Mouse (Mus musculus) naive thymus-derived CD4-positive, alpha-beta T cell, adult 2 months (primary cell): ENCODE data around the gene Pigk.

Experiments
- DNase-seq: peaks from one replicate; pipeline ENCODE4 v3.0.0-alpha.2; 2011; ENCODE audit warnings: low read depth

Pigk gene

GRCm38 (mm10) chr3:152733011-152733410 lies 19.1 kb downstream of the Pigk start:
- no peak for DNase-seq

DNA sequence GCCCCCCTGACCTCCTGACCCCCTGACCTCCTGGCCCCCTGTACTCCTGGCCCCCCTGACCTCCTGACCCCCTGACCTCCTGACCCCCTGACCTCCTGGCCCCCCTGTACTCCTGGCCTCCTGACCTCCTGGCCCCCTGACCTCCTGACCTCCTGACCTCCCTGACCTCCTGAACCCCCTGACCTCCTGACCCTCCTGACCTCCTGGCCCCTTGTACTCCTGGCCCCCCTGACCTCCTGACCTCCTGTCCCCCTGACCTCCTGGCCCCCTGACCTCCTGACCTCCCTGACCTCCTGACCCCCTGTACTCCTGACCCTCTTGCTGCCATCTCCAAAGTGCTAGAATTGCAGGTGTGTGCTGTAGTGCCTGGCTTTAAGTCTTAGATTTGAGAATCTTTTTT lies 19.6 kb downstream of the Pigk start:
- DNase-seq, result no peak

- DNase-seq, result no peak
Observed at GRCm38 (mm10) chr3:152734100-152734499, 20.2 kb downstream of the Pigk start.

DNA sequence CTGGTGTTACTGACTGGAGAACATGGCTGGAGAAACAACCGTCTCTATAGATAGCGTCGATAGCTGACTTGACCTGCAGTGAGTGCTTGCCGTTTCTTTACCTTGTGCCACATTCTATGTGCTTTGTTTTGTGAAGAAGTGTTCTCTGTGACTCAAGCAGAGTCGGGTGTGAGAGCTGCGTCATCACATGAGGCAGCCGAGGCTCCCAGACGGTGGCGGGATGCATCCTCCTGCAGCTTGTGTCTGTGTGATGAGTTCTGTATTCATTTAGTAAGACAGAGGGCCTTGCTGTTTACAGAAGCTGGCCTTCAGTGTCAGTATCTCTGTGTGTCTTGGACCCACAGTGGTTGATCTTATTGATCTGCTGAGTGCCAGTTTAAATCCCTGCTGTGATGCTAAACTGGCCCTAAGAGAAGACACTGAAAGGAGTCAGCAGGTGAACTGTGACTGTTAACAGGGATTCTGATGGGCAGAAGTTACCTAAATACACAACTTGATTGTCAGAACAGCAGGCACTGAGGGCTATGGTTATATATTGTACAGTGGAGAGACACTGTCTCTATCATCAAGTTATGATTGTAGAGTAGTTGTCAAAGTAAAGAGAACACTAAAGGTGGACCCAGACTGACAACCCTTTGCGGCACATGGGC lies 21.8 kb downstream of the Pigk start:
- DNase-seq, result no peak

- no peak for DNase-seq
Observed at GRCm38 (mm10) chr3:152744301-152744700, 30.4 kb downstream of the Pigk start.

GRCm38 (mm10) chr3:152745611-152746010 lies 31.7 kb downstream of the Pigk start:
- no peak for DNase-seq

- DNase-seq, result peak; percentile 70
Observed at GRCm38 (mm10) chr3:152749461-152749871, 35.6 kb downstream of the Pigk start.

DNA sequence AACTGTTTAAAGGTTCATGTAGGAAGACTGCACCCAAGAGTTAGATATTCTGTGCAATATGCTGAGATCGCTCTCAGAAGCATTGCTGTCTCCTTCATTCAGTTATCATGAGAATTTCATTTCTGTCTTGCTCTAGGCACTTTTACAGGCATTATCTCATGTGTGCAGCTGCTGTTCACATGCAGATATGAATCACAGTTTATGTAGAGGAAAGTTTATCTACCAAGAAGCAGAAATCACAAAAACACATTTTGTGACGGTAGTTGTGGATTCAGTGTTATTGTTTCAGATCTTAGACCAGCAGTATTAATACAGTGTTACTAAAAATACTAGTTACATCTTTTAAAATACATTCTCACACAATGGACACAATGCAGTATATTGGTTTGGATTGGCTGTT lies 36.0 kb downstream of the Pigk start:
- DNase-seq, result no peak

DNA sequence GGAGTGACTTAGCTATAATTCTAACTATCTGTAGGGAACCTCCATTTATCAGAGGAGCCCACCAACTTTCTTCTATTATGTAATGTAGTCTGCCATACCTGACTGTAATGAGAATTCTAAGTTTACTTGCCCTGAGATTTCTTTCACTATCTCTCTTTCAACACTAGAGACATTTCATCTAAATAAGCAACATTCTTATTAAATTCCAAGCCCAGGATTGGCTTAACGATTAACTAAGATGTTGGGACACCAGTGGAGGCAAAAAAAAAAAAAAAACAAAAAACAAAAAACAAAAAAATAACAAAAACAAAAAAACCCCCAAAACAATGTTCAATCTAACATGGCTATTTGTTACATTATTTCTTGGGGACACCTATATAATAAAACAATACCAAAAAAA lies 39.0 kb downstream of the Pigk start:
- no peak for DNase-seq

DNA sequence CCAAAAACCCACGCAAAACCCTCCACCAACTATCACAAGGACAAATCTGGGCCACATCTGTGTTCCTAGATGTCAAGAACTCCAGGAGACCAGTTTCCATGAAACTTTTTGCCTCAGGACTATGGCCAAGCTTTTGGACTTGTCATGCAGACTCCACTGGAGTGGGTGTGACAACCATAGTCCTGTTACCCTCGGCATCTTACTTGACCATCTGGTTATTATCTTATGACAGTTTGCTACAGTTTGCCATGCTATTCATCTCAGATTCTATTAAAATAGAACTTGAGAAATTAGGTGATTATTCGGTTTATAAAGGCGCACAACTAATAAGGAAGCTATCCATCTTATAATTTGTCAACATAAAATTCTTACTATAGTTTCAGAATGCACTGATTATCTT lies 39.4 kb downstream of the Pigk start:
- no peak for DNase-seq

DNA sequence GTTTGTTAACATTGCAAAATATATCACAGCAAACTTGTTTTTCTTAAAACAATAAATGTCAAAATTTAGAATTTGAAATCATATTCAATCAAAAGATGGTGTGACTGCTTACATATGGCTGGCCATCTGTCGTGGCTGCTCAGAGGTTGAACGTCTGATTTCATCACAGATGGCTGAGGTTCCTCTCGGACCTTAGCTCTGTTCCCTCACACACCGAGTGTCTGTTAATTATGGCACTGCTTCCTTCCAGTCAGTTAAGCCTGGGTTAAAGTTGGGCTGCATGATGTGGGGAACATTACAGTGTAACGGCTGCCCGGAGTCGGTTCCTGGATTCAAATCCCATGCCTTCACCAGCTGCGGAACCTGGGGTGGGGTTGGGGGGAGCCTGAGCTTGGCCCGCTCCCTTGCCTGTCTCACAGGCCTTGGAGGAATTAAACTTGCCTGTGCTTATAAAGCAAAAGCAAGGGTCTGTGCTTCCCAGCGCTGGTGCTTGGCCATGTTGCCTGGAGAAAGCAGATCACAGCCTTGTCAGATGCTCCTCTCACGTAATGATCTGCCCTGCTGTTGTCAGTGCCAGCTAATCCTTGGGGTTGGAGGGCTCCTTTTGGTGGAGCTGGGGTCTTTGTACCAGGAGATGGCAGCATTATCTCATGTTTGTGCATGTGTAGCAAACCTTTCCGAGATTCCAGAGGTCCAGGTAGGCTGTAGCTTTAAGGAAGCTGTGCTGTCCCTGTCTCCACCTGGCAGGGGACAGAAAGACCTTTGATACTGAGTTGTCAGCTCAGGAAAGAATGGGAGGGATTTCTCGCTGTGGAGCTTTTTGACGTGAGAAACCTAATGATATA lies 40.2 kb downstream of the Pigk start:
- no peak for DNase-seq

DNA sequence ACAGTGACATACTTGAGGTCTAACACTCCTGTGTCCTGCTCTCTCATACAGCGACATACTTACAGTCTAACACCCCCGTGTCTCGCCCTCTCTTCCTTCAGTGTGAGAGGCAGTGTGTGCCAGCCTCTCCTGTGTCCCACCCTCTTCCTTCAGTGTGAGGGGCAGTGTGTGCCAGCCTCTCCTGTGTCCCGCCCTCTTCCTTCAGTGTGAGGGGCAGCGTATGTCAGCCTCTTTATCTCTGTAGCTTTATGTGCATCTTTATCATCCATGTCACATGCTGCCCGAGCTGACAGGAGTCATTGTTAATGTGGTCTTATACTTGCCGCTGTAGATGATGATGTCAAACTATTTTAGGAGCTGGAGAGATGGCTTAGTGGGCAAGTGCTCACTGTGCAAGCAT lies 41.6 kb downstream of the Pigk start:
- no peak for DNase-seq

DNA sequence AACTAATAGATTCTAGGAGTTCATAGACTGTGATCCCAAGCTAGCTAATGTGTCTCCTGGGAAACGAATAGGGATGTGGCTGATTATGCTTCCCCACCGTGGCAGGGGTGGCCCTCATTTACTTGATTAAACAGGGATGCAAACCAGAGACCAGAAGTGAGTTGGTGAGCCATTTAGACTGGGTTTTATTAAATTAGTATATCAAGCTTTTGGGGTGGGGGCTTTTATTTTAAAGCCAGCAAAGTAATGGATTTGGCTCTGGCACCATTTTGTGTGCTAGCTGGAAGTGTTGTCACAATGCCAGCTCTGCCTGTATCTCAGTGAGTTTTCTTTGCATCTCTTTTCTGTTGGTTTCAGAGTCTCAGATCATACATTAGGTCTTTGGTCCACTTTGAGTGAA lies 43.0 kb downstream of the Pigk start:
- no peak for DNase-seq

DNA sequence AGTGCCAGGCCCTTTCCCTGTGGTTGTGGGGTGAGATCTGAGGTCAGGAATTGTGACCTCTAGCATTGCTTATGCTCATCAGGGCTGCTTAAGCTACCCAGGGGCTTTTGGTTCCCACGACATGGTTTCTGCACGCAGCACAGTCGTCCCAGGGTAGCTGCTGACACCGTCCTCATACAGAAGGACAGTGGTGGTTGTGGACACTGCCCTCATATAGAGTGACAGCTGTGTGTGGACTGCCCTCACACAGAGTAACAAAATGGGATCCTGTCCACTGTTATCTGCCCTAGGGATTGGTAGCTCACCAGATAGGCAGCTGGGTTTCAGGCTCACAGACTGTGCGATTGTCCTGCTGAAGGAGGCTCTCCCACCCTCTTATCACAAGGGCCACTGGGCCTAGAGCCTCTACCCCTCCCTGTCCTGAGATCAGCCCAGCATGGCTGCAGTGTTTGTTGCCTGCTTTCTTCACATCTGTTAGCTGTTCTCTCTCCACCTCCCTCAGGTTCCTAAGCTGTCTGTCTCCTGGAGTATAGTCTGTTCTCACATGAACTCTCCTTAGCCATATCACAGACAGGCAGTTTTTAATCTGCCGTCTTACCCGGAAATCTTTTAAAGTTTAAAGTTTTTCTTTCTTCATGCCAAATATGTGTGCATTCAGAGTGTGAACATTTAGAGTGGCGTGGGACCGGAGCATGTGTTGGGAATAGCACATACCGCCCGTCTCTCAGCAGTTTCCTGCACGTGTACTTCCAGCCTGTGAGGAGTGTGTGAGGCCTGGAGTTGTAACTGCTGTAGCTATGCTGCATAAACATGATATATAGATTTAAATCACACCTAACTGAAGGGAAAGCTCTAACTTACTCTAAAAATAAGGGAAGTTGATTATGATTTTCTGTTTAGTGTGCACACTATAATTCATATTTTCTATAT lies 43.8 kb downstream of the Pigk start:
- DNase-seq, result no peak

- DNase-seq, result no peak
Observed at GRCm38 (mm10) chr3:152758500-152759032, 44.7 kb downstream of the Pigk start.

DNA sequence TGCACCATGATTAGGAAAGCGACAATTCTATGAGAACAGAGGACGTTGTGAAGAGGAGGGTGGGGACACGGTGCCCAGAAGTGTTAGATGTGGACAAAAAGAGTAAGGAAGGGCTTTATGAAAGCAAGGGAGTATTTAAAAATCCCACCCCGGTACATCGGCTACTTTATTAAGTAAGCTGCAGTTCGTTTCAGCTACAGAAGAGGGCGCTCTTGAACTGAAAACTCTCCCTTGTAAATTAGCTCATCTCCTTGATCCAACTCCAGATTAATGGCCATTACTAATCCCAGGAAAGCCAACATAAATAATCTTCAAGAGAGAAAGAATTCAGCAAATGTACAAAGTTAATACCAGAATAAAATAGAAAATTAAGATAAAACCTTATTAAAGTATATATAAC lies 47.2 kb downstream of the Pigk start:
- DNase-seq, result peak; percentile 70

- DNase-seq, result peak; percentile 35
Observed at GRCm38 (mm10) chr3:152761661-152762060, 47.8 kb downstream of the Pigk start.

GRCm38 (mm10) chr3:152762302-152762701 lies 48.4 kb downstream of the Pigk start:
- DNase-seq, result no peak

GRCm38 (mm10) chr3:152763139-152763882 lies 49.4 kb downstream of the Pigk start:
- DNase-seq, result peak; percentile 49

- DNase-seq, result no peak
Observed at GRCm38 (mm10) chr3:152764516-152765312, 50.8 kb downstream of the Pigk start.

GRCm38 (mm10) chr3:152767485-152767884 lies 53.6 kb downstream of the Pigk start:
- DNase-seq, result no peak
